Mouse (Mus musculus): ENCODE results near the gene Acan.

Acan gene

DNA sequence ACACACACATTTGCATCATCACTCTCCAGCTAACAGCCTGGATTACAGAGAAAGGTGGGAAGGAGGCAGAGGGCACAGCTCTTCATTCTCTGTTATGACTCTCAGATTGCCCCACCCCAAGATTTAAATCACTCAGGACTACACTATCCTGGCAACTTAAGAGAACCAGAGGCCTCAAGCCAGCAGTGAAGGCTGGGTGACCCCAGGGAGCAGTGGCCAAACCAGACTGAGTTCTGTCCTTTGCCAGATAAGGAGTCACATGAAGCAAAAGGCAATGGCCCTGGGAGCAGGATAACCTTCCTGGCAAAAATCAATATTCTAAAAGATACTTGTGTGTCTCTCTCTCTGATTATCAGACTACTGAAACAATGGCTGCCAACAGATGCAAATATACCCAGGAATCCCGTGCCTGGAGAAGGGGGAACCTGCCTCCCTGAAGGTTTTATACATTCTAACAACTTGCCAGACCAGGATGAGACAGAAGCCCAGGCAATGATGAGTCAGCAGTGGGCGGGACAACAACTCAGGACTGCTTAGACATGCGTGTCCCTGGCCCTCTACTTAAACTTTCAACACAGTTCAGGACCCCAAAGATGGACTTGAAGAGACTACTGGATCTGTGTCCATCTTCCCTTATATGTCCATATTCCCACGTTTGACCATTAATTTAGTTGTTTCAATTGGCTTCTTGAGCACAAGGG lies 86.8 kb downstream of the Acan start:
- no peak for DNase-seq (ENCODE audit: low spot score in 2 of 2)

DNA sequence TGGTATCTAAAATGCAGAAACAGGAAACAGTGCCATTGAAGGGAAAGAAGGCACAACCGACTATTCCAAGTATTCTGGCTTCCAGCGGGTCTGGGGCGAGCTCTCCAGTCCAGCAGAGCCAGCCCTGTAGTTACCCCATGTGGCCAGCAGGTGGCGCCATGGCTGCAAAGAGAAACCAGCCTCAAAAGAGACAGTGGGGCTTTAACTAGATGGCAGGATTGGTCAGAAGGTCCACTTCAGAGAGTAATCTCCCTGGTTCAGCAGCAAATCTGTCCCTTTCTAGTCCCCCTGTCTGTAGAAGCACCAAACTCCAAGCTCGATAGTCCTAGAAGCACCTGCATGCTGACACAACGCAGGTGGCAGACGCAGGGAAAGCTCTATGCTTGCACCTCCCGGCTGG lies 87.6 kb downstream of the Acan start:
- peak in 1 of 2 experiments; percentile 63 for DNase-seq (ENCODE audit: low spot score in 2 of 2)

DNA sequence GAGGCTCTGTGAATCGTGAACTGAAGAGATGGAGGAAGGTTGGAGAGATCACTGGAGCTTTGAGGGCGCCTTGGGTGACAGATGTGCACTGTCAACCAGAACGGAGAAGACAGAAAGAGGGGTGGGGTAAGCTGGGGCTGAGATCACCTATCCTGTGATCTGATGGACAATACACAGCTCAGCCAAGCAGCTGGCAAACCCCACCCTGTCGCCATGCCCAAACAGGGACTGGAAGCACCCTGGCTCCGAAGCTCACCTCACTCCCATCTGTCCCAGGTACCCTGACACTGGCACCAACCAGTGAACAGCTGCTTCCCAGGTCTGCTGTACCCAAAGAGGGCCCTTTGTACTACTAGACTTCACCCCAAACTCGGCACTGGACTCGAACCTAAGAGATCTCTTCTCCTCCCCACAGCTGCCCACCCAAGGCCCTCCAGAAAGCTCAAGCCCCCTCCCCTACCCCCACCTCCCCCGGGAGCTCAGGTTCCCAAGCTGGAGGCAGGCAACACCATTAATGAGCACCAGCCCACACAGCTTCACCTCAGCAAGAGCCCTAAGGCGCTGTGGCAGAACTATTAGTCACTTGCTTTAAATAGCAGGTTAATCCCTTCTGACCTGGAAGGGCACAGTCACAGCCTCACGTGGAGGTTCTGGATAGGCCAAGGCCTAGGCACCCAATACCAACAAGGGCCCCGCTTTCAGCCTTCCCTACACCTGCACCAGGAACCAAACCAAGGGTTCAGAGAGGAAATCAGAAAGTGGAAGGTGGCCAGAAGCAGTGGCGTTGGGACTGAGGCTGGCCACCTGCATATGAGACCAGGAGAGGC lies 93.9 kb downstream of the Acan start:
- no peak for DNase-seq (ENCODE audit: low spot score in 2 of 2)

DNA sequence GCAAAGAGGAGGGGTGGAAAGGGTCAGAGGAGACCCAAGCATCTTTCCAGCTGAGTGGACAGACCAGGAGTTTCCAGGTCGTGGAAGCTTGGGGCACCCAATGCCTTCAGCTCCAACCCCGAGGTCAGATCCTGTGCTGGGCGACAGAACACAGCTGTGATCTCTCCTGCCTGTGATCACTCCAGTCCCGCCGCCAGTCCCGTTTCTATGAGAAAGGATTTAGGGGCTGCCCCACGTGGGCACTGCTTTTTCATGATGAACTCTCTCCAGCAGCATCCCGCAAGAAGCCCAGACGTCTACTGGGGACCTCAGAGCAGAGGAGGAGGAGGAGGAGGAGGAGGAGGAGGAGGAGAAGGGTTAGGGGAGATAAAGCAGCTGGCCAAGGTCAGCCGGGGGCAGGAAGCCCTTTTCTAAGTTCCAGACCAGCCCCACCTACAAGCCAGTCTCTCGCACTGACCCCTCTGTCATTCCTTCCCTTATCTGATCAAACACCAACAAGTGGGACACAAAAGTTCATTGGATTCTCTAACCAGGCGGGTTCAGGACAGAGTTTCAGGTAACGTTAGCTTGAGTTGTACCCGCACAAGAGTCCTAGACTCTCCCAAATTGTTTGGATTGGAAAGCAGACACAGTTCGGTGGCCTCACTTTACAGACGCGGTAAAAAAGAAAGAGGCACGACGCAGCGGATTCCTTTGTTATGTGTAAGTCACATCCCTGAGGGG lies 94.8 kb downstream of the Acan start:
- DNase-seq (ENCODE audit: low spot score in 2 of 2), result no peak

DNA sequence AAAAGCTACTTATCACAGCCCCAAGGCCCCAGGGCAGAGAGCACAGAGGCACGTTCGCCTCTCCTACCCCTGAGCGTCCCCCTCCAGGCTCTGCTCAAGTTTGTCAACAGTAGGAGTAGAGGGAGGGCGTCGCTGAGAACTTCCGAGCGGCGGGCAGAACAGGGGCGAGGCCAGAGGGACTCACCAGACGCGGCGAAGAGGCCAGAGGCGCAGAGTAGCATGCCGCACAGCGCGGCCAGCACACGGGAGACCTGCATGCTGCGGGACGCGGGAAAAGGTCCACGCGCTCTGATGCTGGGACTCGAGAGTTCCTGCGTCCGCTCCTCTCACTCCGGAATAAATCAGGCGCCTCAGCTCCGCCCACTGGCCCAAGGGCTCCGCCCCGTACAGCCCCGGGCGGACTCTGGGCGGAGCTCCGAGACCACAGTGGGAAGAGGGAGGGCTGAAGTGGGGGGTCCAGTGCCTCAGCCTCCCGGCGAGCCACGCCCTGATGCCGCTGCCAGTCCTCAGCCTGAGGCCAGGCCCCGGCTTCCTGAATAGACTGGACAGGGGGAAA lies 95.5 kb downstream of the Acan start, which contains the start of gene Mfge8:
Mfge8 (minus strand) TSS at position 350 of the 556 bp plus-strand sequence.
- DNase-seq (ENCODE audit: low spot score in 2 of 2), result peak; percentile 37 to 49

DNA sequence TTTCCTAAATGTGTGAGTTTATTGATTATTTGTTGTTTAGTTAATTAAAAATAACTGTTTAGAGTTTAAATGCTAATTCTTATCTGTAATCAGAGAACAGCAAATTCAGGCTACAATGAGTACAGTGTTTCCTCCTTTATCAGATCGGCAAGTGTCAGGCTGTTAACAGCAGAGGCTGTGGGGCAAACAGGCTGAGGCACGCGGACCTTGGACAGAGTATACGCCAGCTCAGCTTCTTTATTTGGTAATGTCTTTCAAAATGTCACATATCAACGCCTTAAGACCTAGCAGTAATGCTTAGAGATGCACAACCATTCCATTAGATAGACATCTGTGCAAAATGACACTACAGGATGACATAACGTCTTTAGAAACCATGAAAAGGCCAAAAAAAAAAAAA lies 96.2 kb downstream of the Acan start:
- no peak for DNase-seq (ENCODE audit: low spot score in 2 of 2)

DNA sequence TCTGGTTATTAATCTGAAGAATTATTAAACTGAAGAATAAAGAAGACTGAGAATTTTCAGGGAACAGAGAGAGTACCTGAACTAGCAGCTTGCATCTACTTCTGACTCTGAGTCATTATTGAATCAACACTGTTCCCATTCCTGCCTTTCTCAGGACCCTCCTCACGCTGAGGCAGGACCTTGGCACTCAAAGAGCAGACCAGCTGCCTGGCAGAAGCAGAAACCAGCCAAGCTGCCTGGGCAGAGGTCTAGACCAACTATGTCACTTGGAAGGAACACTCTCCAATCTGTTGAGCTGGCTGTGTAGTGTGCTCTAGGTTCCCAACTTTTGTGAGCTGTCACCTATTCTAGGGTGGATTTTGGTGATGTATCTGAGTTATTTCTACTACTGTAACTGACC lies 106.1 kb downstream of the Acan start:
- no peak for DNase-seq (ENCODE audit: low spot score in 2 of 2)

Measured in thymus, postnatal 10 days (tissue).